Mouse (Mus musculus) liver, postnatal 0 days (tissue): ENCODE measurements around the gene Rbfox1.

Source experiments
- CTCF ChIP-seq: sonication (generic); IDR thresholded peaks from 2 replicates; pipeline ENCODE4 v1.5.1; 2016; ENCODE audit warnings: antibody characterized with exemption, low read depth
- EP300 ChIP-seq: IDR thresholded peaks from 2 replicates; pipeline ENCODE4 v1.6.1; 2016; ENCODE audit warnings: antibody characterized with exemption, low read depth, mild to moderate bottlenecking

DNA sequence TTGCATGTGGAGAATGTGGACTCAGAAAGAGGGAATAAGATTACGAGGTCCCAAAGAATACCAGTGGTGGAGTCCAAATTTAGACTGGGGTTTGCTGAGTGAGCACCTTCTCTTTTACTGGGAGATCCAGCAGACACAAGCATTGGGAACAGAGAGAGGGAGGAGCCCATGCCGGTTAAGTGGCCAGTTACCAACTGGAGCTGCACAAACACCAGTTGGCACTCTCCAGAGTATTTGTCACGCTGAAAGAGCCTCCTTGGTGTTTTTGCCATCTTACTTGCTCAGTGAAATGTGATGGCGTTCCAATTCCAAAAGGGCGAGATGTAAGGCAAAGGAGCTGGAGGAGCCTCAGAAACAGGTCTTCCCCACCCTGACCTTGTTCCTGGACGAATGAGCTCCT is 1190.6 kb downstream of the Rbfox1 start:
- TF ChIP-seq CTCF, result no peak
- TF ChIP-seq EP300, result no peak
